Mouse (Mus musculus) spleen, adult 12 weeks (tissue): Measurements from ENCODE around the gene Xbp1.
"Not testable (repeated sequence)": the region's sequence is repeated elsewhere in the genome, so short reads cannot be mapped to it uniquely, and the experiment has no call there.

ENCODE experiments used
- DNase-seq: peaks from one replicate; pipeline ENCODE4 v3.0.0; 2022; ENCODE audit warnings: low spot score

Gene Xbp1

DNA sequence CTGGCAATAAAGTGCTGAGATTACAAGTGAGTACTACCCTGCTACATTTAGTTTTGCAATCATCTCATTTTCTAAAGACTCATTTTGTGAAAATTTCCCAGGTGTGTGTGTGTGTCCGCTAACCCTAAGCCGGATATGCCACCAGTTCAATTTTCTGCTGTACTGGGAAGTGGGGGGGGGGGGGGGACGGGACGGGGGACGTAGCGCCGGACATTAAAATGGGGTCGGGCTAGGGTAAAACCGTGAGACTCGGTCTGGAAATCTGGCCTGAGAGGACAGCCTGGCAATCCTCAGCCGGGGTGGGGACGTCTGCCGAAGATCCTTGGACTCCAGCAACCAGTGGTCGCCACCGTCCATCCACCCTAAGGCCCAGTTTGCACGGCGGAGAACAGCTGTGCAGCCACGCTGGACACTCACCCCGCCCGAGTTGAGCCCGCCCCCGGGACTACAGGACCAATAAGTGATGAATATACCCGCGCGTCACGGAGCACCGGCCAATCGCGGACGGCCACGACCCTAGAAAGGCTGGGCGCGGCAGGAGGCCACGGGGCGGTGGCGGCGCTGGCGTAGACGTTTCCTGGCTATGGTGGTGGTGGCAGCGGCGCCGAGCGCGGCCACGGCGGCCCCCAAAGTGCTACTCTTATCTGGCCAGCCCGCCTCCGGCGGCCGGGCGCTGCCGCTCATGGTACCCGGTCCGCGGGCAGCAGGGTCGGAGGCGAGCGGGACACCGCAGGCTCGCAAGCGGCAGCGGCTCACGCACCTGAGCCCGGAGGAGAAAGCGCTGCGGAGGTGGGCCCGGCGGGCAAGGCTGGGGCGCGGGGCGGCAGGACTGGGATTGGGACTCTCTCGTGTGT, at the start of gene Xbp1:
Xbp1 (plus strand) TSS at position 248 of the 854 bp plus-strand sequence.
- DNase-seq, result peak; percentile 94

- DNase-seq, result peak; percentile 39
Observed at GRCm38 (mm10) chr11:5474130-5474529, 46.3 kb upstream of the Xbp1 start.

- DNase-seq, result not testable (repeated sequence)
Observed at GRCm38 (mm10) chr11:5475556-5476118, 44.8 kb upstream of the Xbp1 start.

GRCm38 (mm10) chr11:5476806-5477205, 43.7 kb upstream of the Xbp1 start:
- DNase-seq, result no peak

GRCm38 (mm10) chr11:5478193-5478592, 42.3 kb upstream of the Xbp1 start:
- DNase-seq, result no peak

GRCm38 (mm10) chr11:5478831-5479230, 41.6 kb upstream of the Xbp1 start:
- DNase-seq, result no peak

DNA sequence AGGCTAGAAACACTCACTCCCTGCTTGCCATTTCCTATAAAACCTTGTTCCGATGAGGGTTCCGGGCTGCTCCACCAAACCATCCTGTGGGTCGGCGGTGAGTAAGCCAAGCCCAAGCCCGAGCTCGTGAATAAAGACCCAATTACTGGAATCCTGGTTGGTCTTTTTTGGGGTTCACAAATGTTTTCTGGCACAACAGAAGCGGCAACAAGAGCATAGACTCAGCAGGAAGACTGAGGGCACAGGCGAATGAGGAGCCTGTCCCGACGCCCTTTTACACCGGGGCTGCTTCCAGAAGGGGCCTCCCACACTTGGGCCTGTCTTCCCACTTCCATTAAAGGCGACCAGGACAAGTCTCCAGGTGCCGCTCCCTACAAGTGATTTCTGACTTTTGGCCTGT, 37.9 kb upstream of the Xbp1 start:
- DNase-seq, result no peak

DNA sequence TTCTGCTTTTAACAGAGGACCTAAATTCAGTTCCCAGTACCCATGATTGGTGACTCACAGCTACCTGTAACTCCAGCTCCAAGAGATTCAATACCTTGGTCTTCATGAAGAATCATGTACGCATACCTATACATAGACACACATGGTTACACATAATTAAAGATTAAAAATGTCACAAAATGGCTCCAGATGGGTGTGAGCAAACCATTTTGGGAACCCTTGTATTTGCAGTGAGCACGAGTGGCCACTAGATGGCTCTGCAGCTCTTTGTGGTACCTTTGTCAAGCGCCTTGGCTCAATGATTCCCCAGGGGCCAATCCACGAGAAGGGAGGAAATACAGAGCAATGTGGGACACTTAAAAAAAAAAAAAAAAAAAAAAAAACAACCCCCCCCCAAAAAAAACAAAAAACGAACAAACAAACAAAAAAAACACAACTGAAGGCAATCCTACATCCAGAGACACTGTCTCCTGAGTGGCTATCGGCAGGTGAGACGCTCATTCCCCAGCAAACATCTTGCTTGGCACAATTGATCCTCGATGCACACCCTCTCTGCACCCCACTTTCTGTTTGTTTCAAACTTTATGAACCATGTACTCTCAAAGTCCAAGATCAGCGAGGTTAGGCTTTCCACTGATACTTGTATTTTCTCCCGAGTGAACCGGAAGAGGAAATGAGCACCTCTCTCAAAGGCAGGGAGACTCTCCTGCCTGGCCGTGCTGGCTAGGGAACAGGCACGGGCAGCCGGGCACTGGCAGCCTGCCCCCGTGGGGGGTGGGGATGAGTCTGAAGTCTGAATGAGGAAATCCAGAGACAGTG, 35.1 kb upstream of the Xbp1 start:
- peak; percentile 75 for DNase-seq

DNA sequence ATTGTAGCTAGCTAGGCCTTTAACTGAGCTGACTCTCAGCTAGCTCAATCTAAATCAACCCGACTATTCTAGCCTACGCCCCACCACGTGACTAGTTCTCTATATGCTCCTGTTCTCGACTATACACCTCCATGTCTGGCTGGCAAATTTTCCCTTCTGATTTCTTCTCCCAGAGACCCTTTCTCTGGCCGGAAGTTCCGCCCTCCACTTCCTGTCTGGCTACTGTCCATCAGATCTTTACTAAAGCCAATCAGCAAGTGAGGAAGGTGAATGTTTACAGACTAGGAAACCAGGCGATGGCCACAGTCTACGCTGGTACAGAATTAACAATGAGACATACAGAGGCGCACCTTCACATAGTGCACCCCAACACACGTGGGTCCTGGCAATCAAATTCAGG, 31.0 kb upstream of the Xbp1 start:
- not testable (repeated sequence) for DNase-seq

GRCm38 (mm10) chr11:5490989-5491656, 29.3 kb upstream of the Xbp1 start:
- DNase-seq, result no peak

DNA sequence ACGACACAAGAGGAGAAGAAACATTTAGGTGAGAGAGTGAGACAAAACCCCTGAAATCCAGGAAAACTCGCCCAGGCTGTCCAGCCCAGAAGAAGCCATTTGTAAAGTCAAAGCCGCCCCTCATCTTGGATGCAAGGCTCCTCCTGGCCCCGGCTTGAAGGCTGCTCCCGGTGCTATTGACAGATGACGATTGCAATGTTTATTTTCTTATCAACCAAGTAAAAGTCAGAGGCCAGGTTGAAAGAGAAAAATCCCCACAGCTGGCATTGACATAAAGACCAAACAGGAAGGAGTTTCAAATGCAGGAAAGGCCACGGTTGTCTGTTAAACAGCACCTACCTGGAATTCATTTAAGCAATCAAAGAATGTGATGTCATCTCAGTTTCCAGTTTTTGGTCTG, 28.5 kb upstream of the Xbp1 start:
- DNase-seq, result no peak

DNA sequence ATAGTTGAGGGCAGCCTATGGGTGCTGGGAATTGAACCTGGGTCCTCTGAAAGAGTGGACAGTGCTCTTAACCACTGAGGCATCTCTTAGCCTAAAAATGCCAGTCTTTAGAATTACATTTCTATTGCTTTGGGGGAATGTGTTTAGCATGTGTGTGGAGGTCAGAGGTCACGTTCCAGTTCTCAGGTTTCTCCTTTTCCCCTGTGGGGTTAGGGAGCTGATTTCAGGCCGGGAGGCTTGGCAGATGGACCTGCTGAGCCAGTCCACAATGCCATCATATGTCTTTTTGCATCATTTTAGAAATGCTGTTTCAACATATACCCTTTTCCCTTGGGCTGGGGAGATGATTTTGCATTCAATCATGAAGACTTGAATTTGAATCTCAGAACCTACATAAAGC, 26.6 kb upstream of the Xbp1 start:
- DNase-seq, result no peak

- no peak for DNase-seq
Observed at GRCm38 (mm10) chr11:5495286-5495832, 25.1 kb upstream of the Xbp1 start.

- no peak for DNase-seq
Observed at GRCm38 (mm10) chr11:5495906-5496305, 24.6 kb upstream of the Xbp1 start.

DNA sequence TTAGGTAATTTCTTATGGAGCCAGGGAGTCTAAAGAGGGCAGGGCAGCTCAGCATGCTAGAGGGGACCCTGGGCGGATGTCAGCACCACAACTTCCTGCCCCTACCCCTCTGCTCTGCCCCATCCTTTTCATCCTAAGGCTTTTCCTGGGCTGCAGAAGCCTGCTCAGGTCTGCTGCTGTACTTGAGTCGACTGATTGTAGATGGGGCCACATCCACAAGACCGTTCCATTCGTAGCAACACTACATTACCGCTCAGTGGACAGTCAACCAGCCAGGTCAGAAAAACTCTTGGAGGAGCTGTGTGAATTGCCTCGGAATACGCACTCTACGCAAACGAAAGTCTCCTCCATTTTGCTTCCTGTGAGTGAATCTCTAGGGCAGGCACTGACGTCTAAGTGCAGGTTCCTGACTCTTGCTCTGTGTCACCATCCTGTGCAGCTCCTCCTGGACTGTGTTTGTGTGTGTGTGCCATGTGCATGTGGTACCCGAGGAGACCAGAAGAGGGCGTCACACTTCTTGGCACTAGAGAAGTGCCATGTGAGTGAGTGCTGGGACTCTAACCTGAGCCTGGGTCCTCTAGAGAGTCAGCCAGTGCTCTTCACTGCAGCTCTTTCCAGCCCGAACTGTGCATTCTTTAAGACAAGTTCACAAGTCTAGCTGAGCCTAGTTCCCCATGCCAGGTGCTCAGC, 23.8 kb upstream of the Xbp1 start:
- no peak for DNase-seq

DNA sequence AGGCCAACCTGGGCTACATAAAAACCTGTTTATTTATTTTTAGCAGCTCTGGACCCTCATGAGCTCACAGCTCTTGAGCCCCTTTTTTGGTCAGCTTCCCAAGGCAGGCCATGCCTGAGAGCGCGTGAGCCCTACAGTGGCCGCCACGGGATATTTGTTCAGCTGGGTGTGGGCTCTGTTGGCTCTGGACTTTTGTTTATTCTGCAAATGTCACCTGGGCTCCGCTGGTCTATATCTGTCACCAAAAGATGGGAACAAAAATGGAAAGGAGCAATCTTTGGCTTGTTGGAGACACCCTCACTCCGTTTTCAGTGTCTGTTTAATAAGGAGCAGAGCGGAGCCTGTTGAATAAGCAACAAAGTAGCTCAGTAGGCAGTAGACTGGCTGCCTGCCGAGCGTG, 22.0 kb upstream of the Xbp1 start:
- DNase-seq, result no peak

- DNase-seq, result no peak
Observed at GRCm38 (mm10) chr11:5498931-5499661, 21.4 kb upstream of the Xbp1 start.

GRCm38 (mm10) chr11:5499961-5500644, 20.4 kb upstream of the Xbp1 start:
- no peak for DNase-seq

DNA sequence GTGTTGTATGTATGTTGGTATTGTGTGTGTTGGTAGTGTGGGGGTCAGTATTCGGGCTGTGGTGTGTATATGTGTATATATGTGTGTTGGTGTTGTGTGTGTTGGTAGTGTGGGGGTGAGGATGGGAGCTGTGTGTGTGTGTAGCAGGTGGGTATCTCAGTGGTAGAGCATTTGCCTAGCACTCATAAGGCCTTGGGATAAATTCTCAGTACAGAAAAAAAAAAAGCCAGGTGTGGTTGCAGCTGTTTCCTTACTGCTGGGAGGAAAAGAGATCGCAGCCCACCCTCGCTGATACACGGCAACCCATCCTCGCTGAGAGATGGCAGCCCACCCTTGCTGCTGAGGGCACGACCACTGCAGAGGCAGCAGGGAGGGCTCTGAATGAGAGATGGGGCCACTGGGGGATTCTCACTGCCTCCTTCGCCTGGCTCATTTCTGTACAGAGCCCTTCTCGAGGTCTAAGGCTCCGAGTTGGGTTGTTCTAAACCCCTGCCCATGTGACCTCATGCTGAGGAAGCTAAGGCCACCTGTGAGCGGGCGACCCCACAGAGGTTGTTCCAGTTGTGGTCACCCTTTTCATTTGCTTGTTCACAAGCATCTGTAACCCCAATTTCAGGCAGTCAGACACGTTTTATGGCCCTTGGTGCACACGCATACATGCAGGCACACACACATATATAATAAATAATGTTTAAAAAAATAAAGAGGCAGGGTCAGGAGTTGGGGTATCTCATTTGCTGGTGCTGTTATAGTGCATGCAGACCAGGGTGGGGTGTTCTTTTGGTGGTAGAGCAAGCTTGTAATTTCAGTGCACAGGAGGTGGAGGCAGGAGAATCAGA, 19.3 kb upstream of the Xbp1 start:
- DNase-seq, result no peak
